Comparison of ENCODE assay signal across 8 mouse cellular contexts in the genomic region with DNA sequence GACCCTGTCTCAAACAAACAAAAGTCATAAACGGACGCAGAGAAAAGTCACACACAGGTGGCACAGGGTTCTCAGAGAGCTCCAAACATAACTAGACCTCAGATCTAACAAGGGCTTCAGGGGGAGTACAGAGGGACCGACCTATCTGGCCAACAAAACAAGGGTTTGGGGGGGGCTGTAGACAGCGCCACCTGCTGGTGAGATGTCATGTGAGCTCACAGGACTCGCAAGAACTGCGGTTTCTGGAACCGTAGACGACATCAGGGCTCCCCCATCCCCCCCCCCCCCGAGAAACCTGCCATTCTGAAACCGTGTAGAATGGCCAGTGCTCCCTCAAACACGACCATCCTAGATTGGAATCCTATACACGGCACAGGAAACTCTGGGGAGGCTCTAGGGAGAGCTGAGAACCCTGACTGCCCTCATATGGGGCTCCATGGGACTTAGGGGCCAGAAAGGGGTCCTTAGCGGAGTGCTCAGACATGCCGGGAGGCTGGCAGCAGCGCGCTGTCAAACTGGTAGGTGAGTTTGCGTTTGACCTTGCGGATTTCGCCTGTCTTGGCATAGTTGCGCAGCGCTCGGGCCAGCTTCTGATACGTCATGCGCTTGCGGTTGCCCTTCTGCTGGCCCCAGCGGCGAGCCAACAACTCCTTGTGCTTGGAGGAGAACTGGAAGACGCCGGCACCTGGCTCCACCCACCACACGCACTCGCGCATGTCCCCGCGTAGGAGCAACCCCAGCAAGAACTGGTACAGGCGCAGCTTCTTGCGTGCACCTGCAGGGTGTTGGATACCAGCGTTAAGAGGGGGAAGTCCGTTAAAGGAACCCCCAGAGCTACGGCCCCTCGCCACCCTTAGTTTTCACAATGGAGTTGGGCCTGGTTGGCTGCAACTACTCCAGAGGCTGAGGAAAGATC. TPM values are rescaled to one million over a fixed set of nuclear protein-coding genes. Genes with fewer than 3 reads are reported as not detected.
DNase-seq lines count a peak whose midpoint lies in the region; ATAC-seq and TF ChIP-seq lines count a peak whose summit lies in the region.

No protein-coding gene starts in this region.

- H3K36me3 ChIP-seq in forebrain, embryonic 16.5 days (ENCODE audit: control insufficient read depth, insufficient read depth), result no peaks in the 10 kb centered on the region
- no peaks in the 10 kb centered on the region for H3K36me3 ChIP-seq in neural tube, embryonic 14.5 days (ENCODE audit: control insufficient read depth, insufficient read depth, low read length)

- H3K4me3 ChIP-seq in forebrain, embryonic 16.5 days (replicated peaks; ENCODE audit: low read length), result peak overlapping the region; percentile 44
- peak overlapping the region; percentile 25 for H3K4me3 ChIP-seq in lung, adult 2 months (replicated peaks; ENCODE audit: extremely low read depth, low read depth, low read length)
- H3K4me3 ChIP-seq in neural tube, embryonic 14.5 days (ENCODE audit: low read depth, low read length), result peak overlapping the region; percentile 29

- TF ChIP-seq CTCF in lung, adult 2 months (IDR thresholded peaks at IDR 0.05; ENCODE audit: insufficient read depth, low read length), result peak; percentile 76

- WGBS in forebrain, embryonic 16.5 days, result 4% methylated on average over 40 of the region's 40 CpGs
- WGBS in lung, adult 2 months, result 7% methylated on average over 40 of the region's 40 CpGs
- WGBS in neural tube, embryonic 14.5 days, result 5% methylated on average over 40 of the region's 40 CpGs

- H3K4me2 ChIP-seq in forebrain, embryonic 16.5 days (ENCODE audit: low read length), result peak overlapping the region; percentile 81
- H3K4me2 ChIP-seq in neural tube, embryonic 14.5 days (ENCODE audit: low read depth, low read length), result peak overlapping the region; percentile 63

- no peaks in the 10 kb centered on the region for H3K9me3 ChIP-seq in forebrain, embryonic 16.5 days (ENCODE audit: control insufficient read depth, low read length)
- H3K9me3 ChIP-seq in neural tube, embryonic 14.5 days (ENCODE audit: control insufficient read depth, low read length), result no peaks in the 10 kb centered on the region

- peak; percentile 47; the same call in 1 of the 2 replicates for ATAC-seq in forebrain, embryonic 16.5 days
- ATAC-seq in hematopoietic stem cell, adult 5-6 weeks (replicated peaks in 1 of 2; ENCODE audit: insufficient read depth in 1 of 2, low FRiP score in 2 of 2, low TSS enrichment in 1 of 2, low read depth in 1 of 2, poor library complexity in 2 of 2, severe bottlenecking in 2 of 2), result peak; percentile 84 to 86
- ATAC-seq in neural tube, embryonic 14.5 days (ENCODE audit: low read depth), result peak; percentile 54; the same call in 1 of the 2 replicates

- DNase-seq in MEL-GATA-1-ER (ENCODE audit: extremely low read depth, low read depth), result peak; percentile 76
- DNase-seq in cerebellum, adult 18-20 months, result peak; percentile 85 to 87
- DNase-seq in layer of hippocampus, adult 8-10 months (ENCODE audit: low spot score in 2 of 2), result peak; percentile 56 to 77
- peak; percentile 77 for DNase-seq in lung, adult 2 months
- DNase-seq in thymus, adult 18-20 months, result peak; percentile 75 to 78

- no peak overlapping the region for H3K27ac ChIP-seq in forebrain, embryonic 16.5 days (ENCODE audit: low read length)
- H3K27ac ChIP-seq in neural tube, embryonic 14.5 days (ENCODE audit: low read depth, low read length), result no peak overlapping the region

- peaks cover 12% of the 10 kb centered on the region for H3K4me1 ChIP-seq in forebrain, embryonic 16.5 days (replicated peaks; ENCODE audit: control insufficient read depth, insufficient read depth, low read length)
- H3K4me1 ChIP-seq in lung, adult 2 months (ENCODE audit: control insufficient read depth, insufficient read depth, low read length), result peaks cover 3% of the 10 kb centered on the region; the same call in 1 of the 2 replicates
- H3K4me1 ChIP-seq in neural tube, embryonic 14.5 days (ENCODE audit: control insufficient read depth, insufficient read depth, low read length), result no peaks in the 10 kb centered on the region

- 0 out of 2 replicates have a peak, but pooled peaks cover 8% of the 10 kb centered on the region for H3K27me3 ChIP-seq in forebrain, embryonic 16.5 days (replicated peaks; ENCODE audit: control insufficient read depth, insufficient read depth, low read length)
- H3K27me3 ChIP-seq in neural tube, embryonic 14.5 days (ENCODE audit: control insufficient read depth, insufficient read depth, low read length), result 0 out of 2 replicates have a peak, but pooled peaks cover 9% of the 10 kb centered on the region

- H3K9ac ChIP-seq in forebrain, embryonic 16.5 days (replicated peaks; ENCODE audit: low read depth, low read length), result peak overlapping the region; percentile 52
- H3K9ac ChIP-seq in neural tube, embryonic 14.5 days (replicated peaks; ENCODE audit: low read depth, low read length), result peak overlapping the region; percentile 46

- peak; percentile 51; the same call in 1 of the 2 replicates for TF ChIP-seq POLR2A in lung, adult 2 months (IDR thresholded peaks at IDR 0.05; ENCODE audit: borderline replicate concordance, extremely low read depth, low read depth, low read length)

RNA-seq across cellular contexts. Expression of a gene that starts 3.3 kb away (rescaled TPM):
- 0.05 and 0.12 TPM in 2 replicates for polyA plus RNA-seq in forebrain, embryonic 16.5 days (2015; fragmentation: Nextera tagmentation; extraction: Ambion mirVana)
- not detected in 2 replicates for total RNA-seq in hematopoietic stem cell, adult 5-6 weeks (2017)
- total RNA-seq in layer of hippocampus, adult 8-10 months (2022), result under 1 TPM in 3 of 4 experiments, not detected in 1; 0.10 to 0.57 (median 0.14) TPM
- polyA plus RNA-seq in lung, adult 2 months (2012; rRNA removed), result 1.0 and 10.5 TPM in 2 replicates
- 0.07 TPM in 1 of 2 replicates, not detected in the other for polyA plus RNA-seq in neural tube, embryonic 14.5 days (2014; fragmentation: Nextera tagmentation; extraction: Ambion mirVana)

RNA-seq across cellular contexts. Expression of a gene that starts 4.1 kb away (rescaled TPM):
- polyA plus RNA-seq in forebrain, embryonic 16.5 days (2015; fragmentation: Nextera tagmentation; extraction: Ambion mirVana), result not detected in 2 replicates
- 0.25 TPM in 1 of 2 replicates, not detected in the other for total RNA-seq in hematopoietic stem cell, adult 5-6 weeks (2017)
- total RNA-seq in layer of hippocampus, adult 8-10 months (2022), result under 1 TPM in 1 of 4 experiments, not detected in 3; 0.16 TPM
- polyA plus RNA-seq in lung, adult 2 months (2012; rRNA removed), result 11.2 and 11.7 TPM in 2 replicates
- polyA plus RNA-seq in neural tube, embryonic 14.5 days (2014; fragmentation: Nextera tagmentation; extraction: Ambion mirVana), result not detected in 2 replicates

RNA-seq across cellular contexts. Expression of a gene that starts 20.9 kb away (rescaled TPM):
- polyA plus RNA-seq in forebrain, embryonic 16.5 days (2015; fragmentation: Nextera tagmentation; extraction: Ambion mirVana), result 46.1 and 48.0 TPM in 2 replicates
- total RNA-seq in hematopoietic stem cell, adult 5-6 weeks (2017), result 57.7 and 60.3 TPM in 2 replicates
- 10 to 100 TPM in 2 of 4 experiments, 1 to 10 TPM in 2; 8.2 to 11.5 (median 10.2) TPM for total RNA-seq in layer of hippocampus, adult 8-10 months (2022)
- 34.3 and 38.3 TPM in 2 replicates for polyA plus RNA-seq in lung, adult 2 months (2012; rRNA removed)
- 9.4 and 12.5 TPM in 2 replicates for polyA plus RNA-seq in neural tube, embryonic 14.5 days (2014; fragmentation: Nextera tagmentation; extraction: Ambion mirVana)

RNA-seq across cellular contexts. Expression of a gene that starts 26.0 kb away (rescaled TPM):
- polyA plus RNA-seq in forebrain, embryonic 16.5 days (2015; fragmentation: Nextera tagmentation; extraction: Ambion mirVana), result 69.8 and 80.2 TPM in 2 replicates
- total RNA-seq in hematopoietic stem cell, adult 5-6 weeks (2017), result 80.0 and 105 TPM in 2 replicates
- 10 to 100 TPM; 57.2 to 67.9 (median 61.1) TPM for total RNA-seq in layer of hippocampus, adult 8-10 months (2022)
- polyA plus RNA-seq in lung, adult 2 months (2012; rRNA removed), result 194 and 216 TPM in 2 replicates
- polyA plus RNA-seq in neural tube, embryonic 14.5 days (2014; fragmentation: Nextera tagmentation; extraction: Ambion mirVana), result 57.2 and 59.5 TPM in 2 replicates

RNA-seq across cellular contexts. Expression of a gene that starts 31.4 kb away (rescaled TPM):
- 22.2 and 28.9 TPM in 2 replicates for polyA plus RNA-seq in forebrain, embryonic 16.5 days (2015; fragmentation: Nextera tagmentation; extraction: Ambion mirVana)
- 17.6 TPM in 1 of 2 replicates, not detected in the other for total RNA-seq in hematopoietic stem cell, adult 5-6 weeks (2017)
- 10 to 100 TPM; 15.5 to 21.6 (median 19.0) TPM for total RNA-seq in layer of hippocampus, adult 8-10 months (2022)
- polyA plus RNA-seq in lung, adult 2 months (2012; rRNA removed), result 9.5 and 10.3 TPM in 2 replicates
- polyA plus RNA-seq in neural tube, embryonic 14.5 days (2014; fragmentation: Nextera tagmentation; extraction: Ambion mirVana), result 19.5 and 24.9 TPM in 2 replicates

Comparison
In these comparisons a context has a peak if more than half of its experiments do, and no peak if none do; other contexts are left out.
1. RNA of a gene that starts 4.1 kb away (polyA plus RNA-seq): 11.2 to 11.7 TPM in lung, adult 2 months; not detected in forebrain, embryonic 16.5 days and not detected in neural tube, embryonic 14.5 days; every median in the first group is over 10 times any median in the second.
2. Peak in every context shown above with its lines, with median percentiles within 50 percentile points of each other: DNase-seq, ATAC-seq and H3K4me3 ChIP-seq.